Mouse (Mus musculus) hindbrain, embryonic 14.5 days (tissue): ENCODE data around the gene Gm10024. TPM values are rescaled to one million over a fixed set of nuclear protein-coding genes. Genes with fewer than 3 reads are reported as not detected.
A peak's percentile ranks its signal among the peaks of the same experiment; 100 is the strongest.
"Not testable (repeated sequence)": the region's sequence is repeated elsewhere in the genome, so short reads cannot be mapped to it uniquely, and the experiment has no call there.

Source experiments
- ATAC-seq: fragments of 200-750 bp; cut with Nextera tagmentation; 2 replicates; pipeline ENCODE4 v1.8.0; 2017; ENCODE audit warnings: moderate number of reproducible peaks, mild to moderate bottlenecking, moderate TSS enrichment, moderate library complexity; ENCODE audit not compliant: low FRiP score
- DNase-seq: peaks from one replicate; pipeline ENCODE4 v3.0.0-alpha.2; 2015; ENCODE audit warnings: low spot score
- H3K27ac ChIP-seq: fragments of 300-500 bp; sonication (generic); 2 replicates; pipeline ENCODE4 v1.5.1; 2014; ENCODE audit warnings: mild to moderate bottlenecking, moderate library complexity
- H3K27me3 ChIP-seq: fragments of 300-500 bp; sonication (generic); 2 replicates; pipeline ENCODE4 v1.6.1; 2014; ENCODE audit warnings: mild to moderate bottlenecking, low read length, mixed read lengths; ENCODE audit not compliant: control insufficient read depth, insufficient read depth
- H3K36me3 ChIP-seq: fragments of 300-500 bp; sonication (generic); replicated peaks from 2 replicates; pipeline ENCODE4 v1.6.1; 2014; ENCODE audit not compliant: control insufficient read depth, insufficient read depth
- H3K4me1 ChIP-seq: fragments of 300-500 bp; sonication (generic); replicated peaks from 2 replicates; pipeline ENCODE4 v1.6.1; 2014; ENCODE audit warnings: antibody characterized with exemption, low read length, mixed read lengths; ENCODE audit not compliant: control insufficient read depth, insufficient read depth
- H3K4me2 ChIP-seq: fragments of 300-500 bp; sonication (generic); replicated peaks from 2 replicates; pipeline ENCODE4 v1.6.1; 2014; ENCODE audit warnings: mild to moderate bottlenecking, moderate library complexity
- H3K4me3 ChIP-seq: fragments of 300-500 bp; sonication (generic); replicated peaks from 2 replicates; pipeline ENCODE4 v1.5.1; 2014; ENCODE audit warnings: mild to moderate bottlenecking, low read length
- H3K9ac ChIP-seq: fragments of 300-500 bp; sonication (generic); 2 replicates; pipeline ENCODE4 v1.6.1; 2014
- H3K9me3 ChIP-seq: fragments of 300-500 bp; sonication (generic); 2 replicates; pipeline ENCODE4 v1.6.1; 2016; ENCODE audit warnings: low read length; ENCODE audit not compliant: control insufficient read depth
- WGBS: fragments of 180-500 bp; shearing (Covaris S2); extraction: QIAGEN DNeasy Blood & Tissue Kit; methylation state at CpG from one replicate; pipeline ENCODE4 v1.1.7; 2014; 5-methylcytosine and 5-hydroxymethylcytosine counted together
- polyA plus RNA-seq: library from polyadenylated mRNA; unstranded; fragments of >200 nt; fragmentation: Nextera tagmentation; extraction: Ambion mirVana; gene quantifications from 2 replicates; pipeline ENCODE4 v1.2.1, GENCODE M21; 2014

The Gm10024 gene
- polyA plus RNA-seq, result not detected in 2 replicates

DNA sequence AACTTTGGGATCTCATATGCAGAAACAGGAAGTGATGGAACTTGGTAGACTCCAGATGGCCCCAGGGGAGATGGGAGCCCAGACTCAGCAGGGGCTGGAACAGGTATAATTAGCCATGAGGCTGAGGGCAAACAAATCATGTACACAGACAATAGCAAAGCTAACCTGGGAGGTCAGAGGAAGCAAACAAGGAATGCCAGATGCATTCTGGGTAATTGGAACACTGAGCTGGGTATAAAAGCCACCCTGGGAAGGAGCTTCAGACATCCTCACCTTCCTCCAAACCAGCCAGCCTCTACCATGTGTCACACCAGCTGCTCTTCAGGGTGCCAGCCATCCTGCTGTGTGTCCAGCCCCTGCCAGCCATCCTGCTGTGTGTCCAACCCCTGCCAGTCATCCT, at the start of gene Gm10024:
Gene Gm10024 (plus strand): TSS at position 301 of the 400 bp plus-strand sequence.
- H3K36me3 ChIP-seq, ATAC-seq, H3K4me3 ChIP-seq, H3K4me1 ChIP-seq, H3K9ac ChIP-seq, H3K9me3 ChIP-seq, H3K27ac ChIP-seq, DNase-seq, H3K4me2 ChIP-seq, H3K27me3 ChIP-seq: not testable (repeated sequence)

DNA sequence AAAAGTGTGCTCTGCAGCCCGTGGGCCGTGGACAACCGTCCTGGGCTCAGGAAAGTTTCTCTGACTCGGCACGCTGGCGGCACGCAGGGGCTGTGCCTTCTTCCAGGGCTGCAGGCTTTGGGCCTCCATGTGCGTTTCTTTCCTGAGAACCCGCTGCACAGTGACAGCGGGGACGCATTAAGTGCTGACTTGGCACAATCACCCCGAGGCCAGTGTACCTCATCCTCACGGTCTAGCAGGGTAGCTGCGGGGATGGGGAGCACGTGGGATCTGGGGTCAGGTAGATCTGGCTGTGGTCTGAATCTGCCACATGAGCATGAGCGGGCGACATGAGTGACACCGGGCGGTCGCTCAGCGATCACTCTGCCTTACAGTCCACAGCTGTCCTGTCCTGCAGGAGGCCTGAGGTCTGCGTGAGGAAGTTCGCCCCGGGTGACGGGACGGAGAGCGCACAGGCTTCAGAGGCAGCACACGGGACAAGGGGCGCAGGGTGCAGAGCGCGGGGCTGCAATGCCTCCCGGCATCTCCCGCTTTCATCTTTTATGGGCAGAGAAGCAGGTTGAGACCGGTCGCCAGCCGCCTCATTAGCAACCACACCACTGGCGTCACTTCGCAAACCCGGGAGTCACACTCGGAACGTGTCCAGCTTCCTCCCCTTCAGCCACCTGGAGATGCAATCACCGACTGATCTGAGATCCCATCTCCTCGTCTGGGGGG, 47.1 kb upstream of the Gm10024 start:
- no peaks in the 10 kb centered on the region for H3K36me3 ChIP-seq
- H3K9me3 ChIP-seq, result 0 out of 2 replicates have a peak, but pooled peaks cover 3% of the 10 kb centered on the region
- H3K4me1 ChIP-seq, result no peaks in the 10 kb centered on the region
- H3K27me3 ChIP-seq, result no peaks in the 10 kb centered on the region
- no peak overlapping the region for H3K4me2 ChIP-seq
- WGBS, result 59% methylated on average over 43 of the region's 43 CpGs
- no peak overlapping the region for H3K4me3 ChIP-seq
- ATAC-seq (no peak), DNase-seq (no peak)
- no peak overlapping the region for H3K27ac ChIP-seq
- H3K9ac ChIP-seq, result no peak overlapping the region

DNA sequence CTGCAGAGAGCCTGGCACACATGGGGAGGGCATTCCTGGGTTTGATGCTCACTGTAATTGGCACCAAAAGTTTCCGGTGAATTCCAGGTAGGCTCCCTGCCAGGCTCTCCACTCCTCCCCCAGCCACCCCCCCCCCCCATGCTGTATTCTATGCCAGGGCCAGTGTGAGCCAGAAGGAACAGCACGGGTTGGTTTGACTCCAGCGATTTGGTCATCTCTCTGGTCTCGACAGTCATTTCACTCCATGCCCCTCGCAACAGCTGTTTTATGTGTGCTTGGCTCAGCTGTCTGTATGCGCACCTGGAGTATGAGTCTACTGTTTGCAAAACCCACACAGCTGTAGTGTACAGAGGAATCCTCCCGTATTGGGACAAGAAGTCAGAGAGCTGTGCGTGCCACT, 44.9 kb upstream of the Gm10024 start:
- Histone ChIP-seq H3K4me1 (no peaks in the 10 kb centered on the region), H3K9ac (no peak overlapping the region), H3K27ac (no peak overlapping the region), H3K36me3 (no peaks in the 10 kb centered on the region), H3K27me3 (no peaks in the 10 kb centered on the region), H3K9me3 (no peaks in the 10 kb centered on the region), H3K4me2 (no peak overlapping the region), H3K4me3 (no peak overlapping the region)
- 76% methylated on average over 8 of the region's 8 CpGs for WGBS
- no peak for ATAC-seq
- DNase-seq, result no peak

DNA sequence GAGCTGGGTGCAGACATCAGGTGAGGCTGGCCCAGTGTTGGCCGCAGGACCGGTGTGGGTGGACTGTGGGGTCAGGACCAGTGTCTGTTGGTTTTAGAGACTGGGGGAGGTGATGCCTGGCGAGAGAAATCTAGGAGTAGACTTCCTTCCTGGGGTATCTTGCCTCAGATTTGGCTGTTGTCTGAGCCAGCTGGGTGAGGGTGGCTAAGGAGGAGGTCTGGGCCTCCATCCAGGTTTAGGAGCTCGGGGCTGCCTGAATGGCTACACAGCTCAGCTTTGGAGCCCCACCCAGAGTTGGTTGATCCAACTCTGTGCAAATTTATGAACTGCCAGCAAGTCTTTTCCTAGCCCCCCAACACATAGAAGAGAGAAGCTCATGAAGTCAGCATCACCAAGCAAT, 43.9 kb upstream of the Gm10024 start:
- ATAC-seq (no peak), DNase-seq (no peak)
- WGBS, result 87% methylated on average over 4 of the region's 4 CpGs
- Histone ChIP-seq H3K9ac (no peak overlapping the region), H3K4me1 (no peaks in the 10 kb centered on the region), H3K4me3 (no peak overlapping the region), H3K27me3 (no peaks in the 10 kb centered on the region), H3K4me2 (no peak overlapping the region), H3K27ac (no peak overlapping the region), H3K36me3 (no peaks in the 10 kb centered on the region), H3K9me3 (no peaks in the 10 kb centered on the region)

DNA sequence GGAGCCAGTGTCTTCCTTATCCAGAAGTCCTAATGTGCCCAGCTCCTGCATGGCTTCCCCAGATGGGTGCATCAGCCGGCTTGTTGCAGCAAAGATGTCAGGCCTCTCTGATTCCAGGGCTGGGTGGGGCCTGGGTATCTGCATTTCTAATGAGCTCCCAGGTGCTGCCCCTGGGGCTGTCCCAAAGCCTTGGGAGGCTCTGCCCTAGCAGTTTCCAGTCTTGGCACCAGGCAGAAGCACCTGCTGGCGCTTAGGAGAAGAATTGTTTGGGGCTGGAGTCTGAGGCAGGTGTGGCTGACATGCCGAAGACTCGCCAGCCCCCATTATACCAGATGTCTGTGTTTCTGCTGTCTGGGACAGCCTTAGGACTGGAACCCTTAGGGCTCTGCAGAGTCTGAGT, 40.5 kb upstream of the Gm10024 start:
- no peak for DNase-seq
- Histone ChIP-seq H3K27ac (no peak overlapping the region), H3K4me2 (no peak overlapping the region), H3K36me3 (no peaks in the 10 kb centered on the region), H3K9ac (no peak overlapping the region), H3K9me3 (no peaks in the 10 kb centered on the region), H3K4me3 (no peak overlapping the region), H3K27me3 (peaks cover 2% of the 10 kb centered on the region; the same call in 1 of the 2 replicates), H3K4me1 (no peaks in the 10 kb centered on the region)
- ATAC-seq, result no peak
- 85% methylated on average over 4 of the region's 4 CpGs for WGBS

DNA sequence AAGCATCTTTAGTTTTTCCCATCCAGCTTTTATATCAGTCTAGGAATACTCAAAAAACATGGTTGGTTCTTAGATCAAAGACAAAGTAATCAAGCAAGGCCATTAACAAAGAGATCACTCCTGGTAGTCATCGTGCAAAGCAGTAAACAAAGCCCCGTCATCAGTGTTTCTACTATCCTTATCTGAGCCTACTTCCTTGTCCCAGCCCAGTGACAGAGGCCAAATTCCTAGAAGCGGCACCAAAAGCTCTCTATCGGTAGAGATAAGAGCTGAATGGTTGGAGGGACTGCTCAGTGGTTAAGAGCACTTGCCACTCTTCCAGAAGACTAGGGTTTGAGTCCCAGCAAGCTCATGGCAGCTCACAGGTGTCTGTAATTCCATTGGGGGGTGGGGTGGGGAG, 39.7 kb upstream of the Gm10024 start:
- DNase-seq (no peak), ATAC-seq (no peak)
- H3K9me3 ChIP-seq, result no peaks in the 10 kb centered on the region
- no peak overlapping the region for H3K27ac ChIP-seq
- H3K9ac ChIP-seq, result no peak overlapping the region
- no peak overlapping the region for H3K4me3 ChIP-seq
- WGBS, result 88% methylated on average over 4 of the region's 4 CpGs
- no peaks in the 10 kb centered on the region for H3K4me1 ChIP-seq
- peaks cover 9% of the 10 kb centered on the region; the same call in 1 of the 2 replicates for H3K27me3 ChIP-seq
- H3K4me2 ChIP-seq, result no peak overlapping the region
- no peaks in the 10 kb centered on the region for H3K36me3 ChIP-seq

DNA sequence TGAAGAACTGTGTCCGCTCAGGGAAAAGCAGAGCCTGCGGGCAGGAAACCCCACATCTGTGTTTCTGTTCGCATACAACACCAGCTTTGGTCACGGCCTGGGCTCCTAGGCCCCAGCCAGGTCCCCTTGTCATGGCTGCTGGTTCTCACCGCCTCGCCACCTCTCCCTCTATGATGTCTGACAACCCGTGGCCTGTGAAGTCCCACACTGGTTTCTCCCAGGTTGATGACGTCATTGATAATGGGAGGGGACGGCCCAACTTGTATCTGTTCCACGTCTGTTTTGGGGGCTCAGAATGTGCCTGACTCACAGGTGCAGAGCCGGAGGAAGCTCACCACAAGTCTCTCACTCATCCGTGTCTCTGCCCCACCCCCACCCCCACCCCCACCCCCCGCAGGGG, 37.5 kb upstream of the Gm10024 start:
- no peaks in the 10 kb centered on the region for H3K36me3 ChIP-seq
- H3K9ac ChIP-seq, result no peak overlapping the region
- no peaks in the 10 kb centered on the region for H3K9me3 ChIP-seq
- peaks cover 8% of the 10 kb centered on the region; the same call in 1 of the 2 replicates for H3K4me1 ChIP-seq
- WGBS, result 64% methylated on average over 13 of the region's 13 CpGs
- ATAC-seq (no peak), DNase-seq (no peak)
- H3K27ac ChIP-seq, result no peak overlapping the region
- H3K27me3 ChIP-seq, result peaks cover 30% of the 10 kb centered on the region
- H3K4me3 ChIP-seq, result no peak overlapping the region
- H3K4me2 ChIP-seq, result no peak overlapping the region

DNA sequence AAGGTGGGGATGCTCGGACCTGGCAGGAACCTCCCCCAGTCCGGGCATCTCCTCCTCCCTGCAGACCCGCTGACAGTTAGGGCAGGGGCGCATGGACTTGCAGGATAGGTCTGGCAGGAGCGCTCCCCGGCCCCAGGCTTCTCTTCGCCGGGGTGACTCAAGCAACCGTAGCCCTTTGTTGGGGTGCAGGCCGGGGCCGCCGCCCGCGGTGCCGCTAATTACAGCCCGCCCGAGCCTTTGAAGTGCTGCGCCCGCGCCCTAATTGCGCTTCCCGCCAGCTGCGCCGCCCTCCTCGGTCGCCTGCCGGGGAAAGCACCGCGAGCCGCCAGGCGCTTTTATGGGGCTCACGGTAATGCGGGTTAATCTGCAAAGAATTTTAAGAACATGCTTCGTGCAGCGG, 33.7 kb upstream of the Gm10024 start:
- no peak for DNase-seq
- under 1% methylated on average over 35 of the region's 35 CpGs for WGBS

DNA sequence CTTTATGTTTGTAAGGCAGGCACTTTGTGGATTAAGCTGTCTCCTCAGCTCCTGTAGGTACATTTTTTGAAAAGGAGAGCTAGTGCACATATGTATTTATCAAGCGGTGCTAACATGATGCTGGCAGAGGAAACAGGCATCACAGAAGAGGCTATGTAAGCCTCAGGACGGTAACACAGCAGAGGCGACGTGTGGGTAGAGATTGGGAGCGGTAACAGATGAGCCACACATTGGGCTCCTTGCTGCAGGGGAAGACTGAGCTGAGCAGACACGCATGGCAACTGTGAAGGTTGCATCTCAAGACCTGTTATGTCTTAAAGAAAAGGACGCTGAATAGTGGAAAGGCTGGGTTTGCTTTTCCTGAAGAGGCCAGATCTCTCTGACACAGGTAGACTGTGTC, 28.3 kb upstream of the Gm10024 start:
- H3K4me2 ChIP-seq, result no peak overlapping the region
- peaks cover 8% of the 10 kb centered on the region; the same call in 1 of the 2 replicates for H3K4me1 ChIP-seq
- WGBS, result 81% methylated on average over 7 of the region's 7 CpGs
- no peak overlapping the region for H3K4me3 ChIP-seq
- H3K36me3 ChIP-seq, result no peaks in the 10 kb centered on the region
- peaks cover 38% of the 10 kb centered on the region for H3K27me3 ChIP-seq
- no peaks in the 10 kb centered on the region for H3K9me3 ChIP-seq
- no peak for DNase-seq
- no peak overlapping the region for H3K27ac ChIP-seq
- no peak overlapping the region for H3K9ac ChIP-seq
- no peak for ATAC-seq

More for the DNA sequence above, 33.7 kb upstream of the Gm10024 start:
- Histone ChIP-seq H3K9ac (0 out of 2 replicates have a peak overlapping the region, but pooled peaks have one; percentile 17), H3K9me3 (no peaks in the 10 kb centered on the region), H3K4me3 (peak overlapping the region; percentile 22), H3K36me3 (no peaks in the 10 kb centered on the region), H3K4me2 (peak overlapping the region; percentile 56), H3K4me1 (peaks cover 8% of the 10 kb centered on the region; the same call in 1 of the 2 replicates), H3K27me3 (peaks cover 41% of the 10 kb centered on the region), H3K27ac (no peak overlapping the region)
- 0 out of 2 replicates have a peak, but pooled peaks have one; percentile 24 for ATAC-seq
